Mouse (Mus musculus): ENCODE results near the gene D1Ertd622e. TPM values are rescaled to one million over a fixed set of nuclear protein-coding genes. Genes with fewer than 3 reads are reported as not detected.

D1Ertd622e gene
- polyA plus RNA-seq, 1 experiment from 2014 or later: 22.0 TPM

GRCm38 (mm10) chr1:97676115-97676514 is 14.2 kb upstream of the D1Ertd622e start:
- no peaks in the 10 kb centered on the region for H3K27me3 ChIP-seq (ENCODE audit: control insufficient read depth, insufficient read depth, low read length)
- H3K4me2 ChIP-seq (ENCODE audit: low read depth, low read length): no peak overlapping the region
- H3K27ac ChIP-seq (ENCODE audit: low read length): no peak overlapping the region
- no peaks in the 10 kb centered on the region for H3K4me1 ChIP-seq (ENCODE audit: control insufficient read depth, insufficient read depth, low read length)
- WGBS: 53% methylated on average over 2 of the region's 2 CpGs
- no peak overlapping the region for H3K9ac ChIP-seq (ENCODE audit: low read length)
- H3K4me3 ChIP-seq (replicated peaks; ENCODE audit: low read length): no peak overlapping the region
- ATAC-seq (ENCODE audit: insufficient read depth, low FRiP score): no peak
- no peaks in the 10 kb centered on the region for H3K36me3 ChIP-seq (ENCODE audit: control insufficient read depth, insufficient read depth, low read length)
- no peaks in the 10 kb centered on the region for H3K9me3 ChIP-seq (replicated peaks; ENCODE audit: control insufficient read depth, low read length)

- 30% methylated on average over 2 of the region's 2 CpGs for WGBS
- no peaks in the 10 kb centered on the region for H3K9me3 ChIP-seq (replicated peaks; ENCODE audit: control insufficient read depth, low read length)
- ATAC-seq (ENCODE audit: insufficient read depth, low FRiP score): no peak; the same call in 1 of the 2 replicates
These were observed 11.0 kb upstream of the D1Ertd622e start for GRCm38 (mm10) chr1:97672849-97673248.

GRCm38 (mm10) chr1:97667288-97667687 is 5.4 kb upstream of the D1Ertd622e start:
- Histone ChIP-seq H3K9ac (ENCODE audit: low read length) (no peak overlapping the region), H3K4me3 (replicated peaks; ENCODE audit: low read length) (no peak overlapping the region), H3K4me2 (ENCODE audit: low read depth, low read length) (no peak overlapping the region), H3K9me3 (replicated peaks; ENCODE audit: control insufficient read depth, low read length) (no peaks in the 10 kb centered on the region), H3K27ac (ENCODE audit: low read length) (no peak overlapping the region), H3K4me1 (ENCODE audit: control insufficient read depth, insufficient read depth, low read length) (no peaks in the 10 kb centered on the region), H3K27me3 (ENCODE audit: control insufficient read depth, insufficient read depth, low read length) (no peaks in the 10 kb centered on the region), H3K36me3 (ENCODE audit: control insufficient read depth, insufficient read depth, low read length) (no peaks in the 10 kb centered on the region)
- ATAC-seq (ENCODE audit: insufficient read depth, low FRiP score): no peak
- 90% methylated on average over 1 of the region's 1 CpGs for WGBS

More at GRCm38 (mm10) chr1:97672849-97673248, 11.0 kb upstream of the D1Ertd622e start:
- H3K9ac ChIP-seq (ENCODE audit: low read length): no peak overlapping the region
- H3K27ac ChIP-seq (ENCODE audit: low read length): no peak overlapping the region
- no peaks in the 10 kb centered on the region for H3K36me3 ChIP-seq (ENCODE audit: control insufficient read depth, insufficient read depth, low read length)
- H3K4me1 ChIP-seq (ENCODE audit: control insufficient read depth, insufficient read depth, low read length): no peaks in the 10 kb centered on the region
- H3K27me3 ChIP-seq (ENCODE audit: control insufficient read depth, insufficient read depth, low read length): no peaks in the 10 kb centered on the region
- H3K4me2 ChIP-seq (ENCODE audit: low read depth, low read length): no peak overlapping the region
- no peak overlapping the region for H3K4me3 ChIP-seq (replicated peaks; ENCODE audit: low read length)

- no peaks in the 10 kb centered on the region for H3K9me3 ChIP-seq (replicated peaks; ENCODE audit: control insufficient read depth, low read length)
- peak overlapping the region; percentile 85 for H3K9ac ChIP-seq (ENCODE audit: low read length)
- H3K4me1 ChIP-seq (ENCODE audit: control insufficient read depth, insufficient read depth, low read length): peaks cover 8% of the 10 kb centered on the region; the same call in 1 of the 2 replicates
- H3K4me2 ChIP-seq (ENCODE audit: low read depth, low read length): peak overlapping the region; percentile 90
- H3K4me3 ChIP-seq (replicated peaks; ENCODE audit: low read length): peak overlapping the region; percentile 94
- 18% methylated on average over 7 of the region's 7 CpGs for WGBS
- H3K27ac ChIP-seq (ENCODE audit: low read length): peak overlapping the region; percentile 78
- H3K27me3 ChIP-seq (ENCODE audit: control insufficient read depth, insufficient read depth, low read length): no peaks in the 10 kb centered on the region
- no peak for ATAC-seq (ENCODE audit: insufficient read depth, low FRiP score)
- no peaks in the 10 kb centered on the region for H3K36me3 ChIP-seq (ENCODE audit: control insufficient read depth, insufficient read depth, low read length)
These were observed 450 bp upstream of the D1Ertd622e start for GRCm38 (mm10) chr1:97662324-97662723.

GRCm38 (mm10) chr1:97660687-97661405 is 1.0 kb downstream of the D1Ertd622e start:
- peak overlapping the region; percentile 94 for H3K4me3 ChIP-seq (replicated peaks; ENCODE audit: low read length)
- peak overlapping the region; percentile 78 for H3K27ac ChIP-seq (ENCODE audit: low read length)
- no peaks in the 10 kb centered on the region for H3K36me3 ChIP-seq (ENCODE audit: control insufficient read depth, insufficient read depth, low read length)
- peaks cover 8% of the 10 kb centered on the region; the same call in 1 of the 2 replicates for H3K4me1 ChIP-seq (ENCODE audit: control insufficient read depth, insufficient read depth, low read length)
- under 1% methylated on average over 86 of the region's 93 CpGs for WGBS
- H3K9ac ChIP-seq (ENCODE audit: low read length): peak overlapping the region; percentile 85
- H3K9me3 ChIP-seq (replicated peaks; ENCODE audit: control insufficient read depth, low read length): no peaks in the 10 kb centered on the region
- H3K27me3 ChIP-seq (ENCODE audit: control insufficient read depth, insufficient read depth, low read length): no peaks in the 10 kb centered on the region
- peak overlapping the region; percentile 90 for H3K4me2 ChIP-seq (ENCODE audit: low read depth, low read length)
- peak; percentile 65 for ATAC-seq (ENCODE audit: insufficient read depth, low FRiP score)

- 0 out of 2 replicates have a peak overlapping the region, but pooled peaks have one; percentile 9 for H3K9ac ChIP-seq (ENCODE audit: low read length)
- no peak overlapping the region for H3K27ac ChIP-seq (ENCODE audit: low read length)
- peak overlapping the region; percentile 94 for H3K4me3 ChIP-seq (replicated peaks; ENCODE audit: low read length)
- peaks cover 8% of the 10 kb centered on the region; the same call in 1 of the 2 replicates for H3K4me1 ChIP-seq (ENCODE audit: control insufficient read depth, insufficient read depth, low read length)
- peak overlapping the region; percentile 90 for H3K4me2 ChIP-seq (ENCODE audit: low read depth, low read length)
- no peaks in the 10 kb centered on the region for H3K27me3 ChIP-seq (ENCODE audit: control insufficient read depth, insufficient read depth, low read length)
- WGBS: 70% methylated on average over 7 of the region's 7 CpGs
- H3K36me3 ChIP-seq (ENCODE audit: control insufficient read depth, insufficient read depth, low read length): no peaks in the 10 kb centered on the region
- ATAC-seq (ENCODE audit: insufficient read depth, low FRiP score): no peak
- no peaks in the 10 kb centered on the region for H3K9me3 ChIP-seq (replicated peaks; ENCODE audit: control insufficient read depth, low read length)
These were observed 2.5 kb downstream of the D1Ertd622e start for GRCm38 (mm10) chr1:97659405-97659804.

GRCm38 (mm10) chr1:97657786-97658185 is 4.1 kb downstream of the D1Ertd622e start:
- no peaks in the 10 kb centered on the region for H3K27me3 ChIP-seq (ENCODE audit: control insufficient read depth, insufficient read depth, low read length)
- no peak overlapping the region for H3K4me3 ChIP-seq (replicated peaks; ENCODE audit: low read length)
- no peak overlapping the region for H3K27ac ChIP-seq (ENCODE audit: low read length)
- peaks cover 13% of the 10 kb centered on the region; the same call in 1 of the 2 replicates for H3K4me1 ChIP-seq (ENCODE audit: control insufficient read depth, insufficient read depth, low read length)
- no peak overlapping the region for H3K4me2 ChIP-seq (ENCODE audit: low read depth, low read length)
- no peak overlapping the region for H3K9ac ChIP-seq (ENCODE audit: low read length)
- H3K36me3 ChIP-seq (ENCODE audit: control insufficient read depth, insufficient read depth, low read length): no peaks in the 10 kb centered on the region
- ATAC-seq (ENCODE audit: insufficient read depth, low FRiP score): no peak
- H3K9me3 ChIP-seq (replicated peaks; ENCODE audit: control insufficient read depth, low read length): no peaks in the 10 kb centered on the region
- WGBS: 73% methylated on average over 2 of the region's 2 CpGs

GRCm38 (mm10) chr1:97657201-97657600 is 4.7 kb downstream of the D1Ertd622e start:
- H3K27me3 ChIP-seq (ENCODE audit: control insufficient read depth, insufficient read depth, low read length): no peaks in the 10 kb centered on the region
- no peak for ATAC-seq (ENCODE audit: insufficient read depth, low FRiP score)
- H3K36me3 ChIP-seq (ENCODE audit: control insufficient read depth, insufficient read depth, low read length): no peaks in the 10 kb centered on the region
- H3K27ac ChIP-seq (ENCODE audit: low read length): no peak overlapping the region
- no peak overlapping the region for H3K9ac ChIP-seq (ENCODE audit: low read length)
- 55% methylated on average over 2 of the region's 2 CpGs for WGBS
- H3K9me3 ChIP-seq (replicated peaks; ENCODE audit: control insufficient read depth, low read length): no peaks in the 10 kb centered on the region
- H3K4me2 ChIP-seq (ENCODE audit: low read depth, low read length): no peak overlapping the region
- H3K4me1 ChIP-seq (ENCODE audit: control insufficient read depth, insufficient read depth, low read length): peaks cover 13% of the 10 kb centered on the region; the same call in 1 of the 2 replicates
- no peak overlapping the region for H3K4me3 ChIP-seq (replicated peaks; ENCODE audit: low read length)

GRCm38 (mm10) chr1:97654397-97654975 is 7.4 kb downstream of the D1Ertd622e start:
- Histone ChIP-seq H3K4me1 (ENCODE audit: control insufficient read depth, insufficient read depth, low read length) (peaks cover 5% of the 10 kb centered on the region), H3K36me3 (ENCODE audit: control insufficient read depth, insufficient read depth, low read length) (no peaks in the 10 kb centered on the region), H3K9ac (ENCODE audit: low read length) (no peak overlapping the region), H3K4me3 (replicated peaks; ENCODE audit: low read length) (no peak overlapping the region), H3K27me3 (ENCODE audit: control insufficient read depth, insufficient read depth, low read length) (no peaks in the 10 kb centered on the region), H3K9me3 (replicated peaks; ENCODE audit: control insufficient read depth, low read length) (no peaks in the 10 kb centered on the region), H3K27ac (ENCODE audit: low read length) (no peak overlapping the region), H3K4me2 (ENCODE audit: low read depth, low read length) (no peak overlapping the region)
- no peak for ATAC-seq (ENCODE audit: insufficient read depth, low FRiP score)
- 86% methylated on average over 6 of the region's 6 CpGs for WGBS
